Mouse (Mus musculus): ENCODE results near the gene Sycp3.

DNA sequence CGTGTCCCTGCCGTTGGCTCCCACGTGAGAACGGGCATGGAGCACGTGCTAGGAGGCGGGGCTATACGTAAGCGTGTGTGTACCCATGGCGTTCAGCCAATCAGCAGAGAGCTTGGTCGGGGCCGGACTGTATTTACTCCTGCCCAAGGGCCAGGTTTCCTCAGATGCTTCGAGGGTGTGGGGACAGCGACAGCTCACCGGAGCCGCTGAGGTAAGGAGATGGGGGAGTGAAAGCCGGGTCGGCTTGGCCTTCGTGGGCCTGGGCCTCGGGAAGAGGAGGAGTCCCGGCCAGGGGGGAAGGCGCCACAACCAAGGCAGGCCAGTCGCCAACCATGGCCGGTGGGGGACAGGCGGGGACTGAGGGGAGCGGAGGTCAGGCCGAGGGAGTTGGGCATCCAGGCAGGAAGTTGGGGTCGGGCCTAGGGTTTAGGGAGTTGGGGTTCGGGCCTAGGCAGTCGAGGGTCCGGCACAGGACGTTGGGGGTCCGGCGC lies at the start of gene Sycp3:
- TF ChIP-seq GATA1 (IDR thresholded peaks at IDR 0.05; ENCODE audit: borderline replicate concordance, low read length) (no peak), FLI1 (IDR thresholded peaks at IDR 0.05; ENCODE audit: low read length) (no peak)

Data from megakaryocyte, embryonic 14.5 days (primary cell).